Mouse (Mus musculus) MEL (cell line): ENCODE measurements around the gene Fcrl1. TPM values are rescaled to one million over a fixed set of nuclear protein-coding genes. Genes with fewer than 3 reads are reported as not detected.

Source experiments
- DNase-seq: peaks from one replicate; pipeline ENCODE4 v3.0.0; 2011; ENCODE audit warnings: low read depth, low spot score
- H3K27ac ChIP-seq: 2 replicates; pipeline ENCODE4 v1.5.1; 2012; ENCODE audit warnings: low read depth, mild to moderate bottlenecking, control low read depth, low read length, moderate library complexity; ENCODE audit not compliant: control insufficient read depth
- H3K27me3 ChIP-seq, 2 experiments: fragments of 150-350 bp in 1 of 2; sonication (generic) in 1 of 2; 2 replicates each; pipeline ENCODE4 v1.6.1; 2012; ENCODE audit warnings: low read length in 2 of 2, mild to moderate bottlenecking in 2 of 2, improper control_type of control experiment in 1 of 2, moderate library complexity in 1 of 2; ENCODE audit not compliant: insufficient read depth in 2 of 2, control insufficient read depth in 1 of 2
- H3K36me3 ChIP-seq, 2 experiments: 2 replicates each; pipeline ENCODE4 v1.6.1; 2012 to 2014; ENCODE audit warnings: low read length in 2 of 2, improper control_type of control experiment in 1 of 2, inconsistent platforms in 1 of 2, mild to moderate bottlenecking in 1 of 2; ENCODE audit not compliant: insufficient read depth in 2 of 2, control insufficient read depth in 1 of 2
- H3K4me1 ChIP-seq, 2 experiments: fragments of 150-350 bp in 1 of 2; sonication (generic) in 1 of 2; 2 replicates each; pipeline ENCODE4 v1.6.1; 2012; ENCODE audit warnings: low read length in 2 of 2, improper control_type of control experiment in 1 of 2, mild to moderate bottlenecking in 1 of 2; ENCODE audit not compliant: insufficient read depth in 2 of 2, control insufficient read depth in 1 of 2
- H3K4me3 ChIP-seq, 2 experiments: fragments of 150-350 bp in 1 of 2; sonication (generic) in 1 of 2; 2 replicates each; pipeline ENCODE4 v1.5.1; 2012; ENCODE audit warnings: low read depth in 2 of 2, low read length in 2 of 2, mild to moderate bottlenecking in 2 of 2, moderate library complexity in 2 of 2, control low read depth in 1 of 2, improper control_type of control experiment in 1 of 2; ENCODE audit not compliant: control insufficient read depth in 1 of 2, insufficient read depth in 1 of 2
- H3K79me2 ChIP-seq: 2 replicates; pipeline ENCODE4 v1.6.1; 2012; ENCODE audit warnings: mild to moderate bottlenecking, low read length, moderate library complexity; ENCODE audit not compliant: control insufficient read depth, poor library complexity, insufficient read depth
- H3K9ac ChIP-seq: 2 replicates; pipeline ENCODE4 v1.6.1; 2012; ENCODE audit warnings: low read depth, mild to moderate bottlenecking, control low read depth, low read length, moderate library complexity; ENCODE audit not compliant: control insufficient read depth, poor library complexity, severe bottlenecking
- H3K9me3 ChIP-seq: fragments of 150-350 bp; sonication (generic); replicated peaks from 2 replicates; pipeline ENCODE4 v1.6.1; 2012; ENCODE audit warnings: mild to moderate bottlenecking, low read length, improper control_type of control experiment, moderate library complexity; ENCODE audit not compliant: insufficient read depth
- BHLHE40 ChIP-seq: IDR thresholded peaks from 2 replicates; pipeline ENCODE4 v1.6.1; 2012; ENCODE audit warnings: low read depth, mild to moderate bottlenecking, inconsistent platforms, low read length, improper control_type of control experiment, borderline replicate concordance
- CHD1 ChIP-seq: IDR thresholded peaks from 2 replicates; pipeline ENCODE4 v1.6.1; 2012; ENCODE audit warnings: low read depth, mild to moderate bottlenecking, inconsistent platforms, low read length, improper control_type of control experiment
- CHD2 ChIP-seq: IDR thresholded peaks from 2 replicates; pipeline ENCODE4 v1.6.1; 2011; ENCODE audit warnings: low read length, improper control_type of control experiment
- E2F4 ChIP-seq: IDR thresholded peaks from 2 replicates; pipeline ENCODE4 v1.6.1; 2011; ENCODE audit warnings: low read depth, low read length, improper control_type of control experiment, borderline replicate concordance
- GABPA ChIP-seq: IDR thresholded peaks from 2 replicates; pipeline ENCODE4 v1.6.1; 2012; ENCODE audit warnings: low read depth, mild to moderate bottlenecking, inconsistent platforms, low read length, improper control_type of control experiment, moderate library complexity
- HCFC1 ChIP-seq: IDR thresholded peaks from 2 replicates; pipeline ENCODE4 v1.6.1; 2012; ENCODE audit warnings: low read depth, mild to moderate bottlenecking, inconsistent platforms, low read length, improper control_type of control experiment, moderate library complexity
- JUND ChIP-seq: IDR thresholded peaks from 2 replicates; pipeline ENCODE4 v1.6.1; 2011; ENCODE audit warnings: low read depth, mild to moderate bottlenecking, improper control_type of control experiment, low read length
- MAFK ChIP-seq: IDR thresholded peaks from 2 replicates; pipeline ENCODE4 v1.6.1; 2011; ENCODE audit warnings: low read depth, mild to moderate bottlenecking, low read length, improper control_type of control experiment, borderline replicate concordance
- MAX ChIP-seq: IDR thresholded peaks from 2 replicates; pipeline ENCODE4 v1.6.1; 2011; ENCODE audit warnings: low read length, improper control_type of control experiment
- MAZ ChIP-seq: IDR thresholded peaks from 2 replicates; pipeline ENCODE4 v1.6.1; 2012; ENCODE audit warnings: low read depth, mild to moderate bottlenecking, inconsistent platforms, low read length, improper control_type of control experiment
- MXI1 ChIP-seq: IDR thresholded peaks from 2 replicates; pipeline ENCODE4 v1.6.1; 2011; ENCODE audit warnings: mild to moderate bottlenecking, low read depth, low read length, improper control_type of control experiment
- MYB ChIP-seq: IDR thresholded peaks from 2 replicates; pipeline ENCODE4 v1.6.1; 2011; ENCODE audit warnings: mild to moderate bottlenecking, low read depth, low read length, improper control_type of control experiment
- NELFE ChIP-seq: IDR thresholded peaks from 2 replicates; pipeline ENCODE4 v1.6.1; 2011; ENCODE audit warnings: low read depth, low read length, improper control_type of control experiment
- NRF1 ChIP-seq: IDR thresholded peaks from 2 replicates; pipeline ENCODE4 v1.6.1; 2014; ENCODE audit warnings: low read depth, mild to moderate bottlenecking, inconsistent platforms, low read length, improper control_type of control experiment, moderate library complexity; ENCODE audit not compliant: poor library complexity, insufficient read depth, severe bottlenecking
- POLR2A ChIP-seq, 2 experiments: IDR thresholded peaks; 2 replicates each; pipeline ENCODE4 v1.6.1; 2011 to 2012; ENCODE audit warnings: low read length in 2 of 2, mild to moderate bottlenecking in 2 of 2, control low read depth in 1 of 2, improper control_type of control experiment in 1 of 2, low read depth in 1 of 2, moderate library complexity in 1 of 2; ENCODE audit not compliant: control insufficient read depth in 1 of 2, insufficient read depth in 1 of 2, poor library complexity in 1 of 2
- POLR2AphosphoS5 ChIP-seq: IDR thresholded peaks from 2 replicates; pipeline ENCODE4 v1.6.1; 2012; ENCODE audit warnings: low read depth, borderline replicate concordance, mild to moderate bottlenecking, inconsistent platforms, low read length, moderate library complexity, mixed read lengths
- RCOR1 ChIP-seq: IDR thresholded peaks from 2 replicates; pipeline ENCODE4 v1.6.1; 2012; ENCODE audit warnings: low read depth, mild to moderate bottlenecking, inconsistent platforms, low read length, improper control_type of control experiment
- SIN3A ChIP-seq: IDR thresholded peaks from 2 replicates; pipeline ENCODE4 v1.6.1; 2012; ENCODE audit warnings: low read length, improper control_type of control experiment, inconsistent platforms
- SMC3 ChIP-seq: IDR thresholded peaks from 2 replicates; pipeline ENCODE4 v1.6.1; 2011; ENCODE audit warnings: low read depth, low read length, improper control_type of control experiment
- TCF12 ChIP-seq: IDR thresholded peaks from 2 replicates; pipeline ENCODE4 v1.6.1; 2014; ENCODE audit warnings: low read depth, mild to moderate bottlenecking, inconsistent platforms, low read length, improper control_type of control experiment, moderate library complexity
- UBTF ChIP-seq: IDR thresholded peaks from 2 replicates; pipeline ENCODE4 v1.6.1; 2012; ENCODE audit warnings: low read depth, mild to moderate bottlenecking, inconsistent platforms, low read length, improper control_type of control experiment, moderate library complexity, borderline replicate concordance; ENCODE audit not compliant: insufficient read depth
- USF1 ChIP-seq: IDR thresholded peaks from 2 replicates; pipeline ENCODE4 v1.6.1; 2014; ENCODE audit warnings: low read depth, mild to moderate bottlenecking, inconsistent platforms, low read length, improper control_type of control experiment, moderate library complexity
- USF2 ChIP-seq, 2 experiments: IDR thresholded peaks; 2 replicates each; pipeline ENCODE4 v1.6.1; 2011 to 2012; ENCODE audit warnings: improper control_type of control experiment in 2 of 2, low read length in 2 of 2, borderline replicate concordance in 1 of 2, inconsistent platforms in 1 of 2, low read depth in 1 of 2, mild to moderate bottlenecking in 1 of 2; ENCODE audit not compliant: insufficient read depth in 1 of 2
- polyA plus RNA-seq, 2 experiments: library from polyadenylated mRNA; stranded (reverse) in 1 of 2; unstranded in 1 of 2; fragments of >175 nt in 1 of 2; fragments of >200 nt in 1 of 2; gene quantifications; 2 replicates each; pipeline versions ENCODE4 v1.2.1 to v1.2.4; 2012; ENCODE audit warnings: low replicate concordance in 2 of 2, low read depth in 1 of 2; ENCODE audit not compliant: insufficient read length in 2 of 2, insufficient read depth in 1 of 2, missing spikeins in 1 of 2
- total RNA-seq: library from RNA; depleted of rRNA; stranded (reverse); fragments of 300-350 nt; gene quantifications from 2 replicates; pipeline ENCODE4 v1.2.3, GENCODE M21; 2012

The Fcrl1 gene
- total and polyA plus RNA-seq, 3 experiments = 0.07 TPM; not detected in 2

- no peak for DNase-seq
- TF ChIP-seq E2F4 = no peak
- TF ChIP-seq UBTF = no peak
- no peak for TF ChIP-seq HCFC1
- TF ChIP-seq POLR2AphosphoS5 = no peak
- no peak for TF ChIP-seq MXI1
- TF ChIP-seq RCOR1 = no peak
- no peak for TF ChIP-seq SIN3A
- TF ChIP-seq CHD2 = no peak
- TF ChIP-seq TCF12 = no peak
- TF ChIP-seq MAX = no peak
- TF ChIP-seq USF2 (IDR thresholded peaks at IDR 0.05; ENCODE audit: borderline replicate concordance in 1 of 2, insufficient read depth in 1 of 2, low read depth in 1 of 2, low read length in 2 of 2) = no peak
- no peak for TF ChIP-seq NELFE
- TF ChIP-seq POLR2A (IDR thresholded peaks at IDR 0.05; ENCODE audit: control insufficient read depth in 1 of 2, insufficient read depth in 1 of 2, low read depth in 1 of 2, low read length in 2 of 2, poor library complexity in 1 of 2) = no peak
- no peak for TF ChIP-seq USF1
- TF ChIP-seq MYB = no peak
- TF ChIP-seq GABPA = no peak
- no peak for TF ChIP-seq MAFK
- no peak for TF ChIP-seq SMC3
- TF ChIP-seq JUND = no peak
- TF ChIP-seq NRF1 = no peak
- H3K27me3 ChIP-seq = no peaks in the 10 kb centered on the region
Measured at GRCm38 (mm10) chr3:87360466-87360865, 15.7 kb upstream of the Fcrl1 start.

GRCm38 (mm10) chr3:87365691-87366090 is 10.5 kb upstream of the Fcrl1 start:
- Histone ChIP-seq H3K4me1 (no peaks in the 10 kb centered on the region), H3K27me3 (peaks cover 3 to 6% of the 10 kb centered on the region in 2 experiments; a peak in 3 of 4 replicates), H3K9ac (no peak overlapping the region), H3K27ac (no peak overlapping the region), H3K4me3 (no peak overlapping the region), H3K9me3 (no peaks in the 10 kb centered on the region), H3K79me2 (no peaks in the 10 kb centered on the region), H3K36me3 (no peaks in the 10 kb centered on the region)
- TF ChIP-seq BHLHE40 (no peak), MAZ (no peak), CHD1 (no peak)
- DNase-seq = no peak

More at GRCm38 (mm10) chr3:87360466-87360865, 15.7 kb upstream of the Fcrl1 start:
- H3K79me2 ChIP-seq = no peaks in the 10 kb centered on the region
- H3K36me3 ChIP-seq = no peaks in the 10 kb centered on the region
- no peak overlapping the region for H3K27ac ChIP-seq
- no peak overlapping the region for H3K9ac ChIP-seq
- H3K9me3 ChIP-seq = no peaks in the 10 kb centered on the region
- no peak overlapping the region for H3K4me3 ChIP-seq
- no peaks in the 10 kb centered on the region for H3K4me1 ChIP-seq
